Mouse (Mus musculus): ENCODE results near the gene Gm1113.

Gene Gm1113

GRCm38 (mm10) chr9:35479456-35479855, 38.6 kb downstream of the Gm1113 start:
- DNase-seq (ENCODE audit: low spot score in 2 of 2): no peak

DNA sequence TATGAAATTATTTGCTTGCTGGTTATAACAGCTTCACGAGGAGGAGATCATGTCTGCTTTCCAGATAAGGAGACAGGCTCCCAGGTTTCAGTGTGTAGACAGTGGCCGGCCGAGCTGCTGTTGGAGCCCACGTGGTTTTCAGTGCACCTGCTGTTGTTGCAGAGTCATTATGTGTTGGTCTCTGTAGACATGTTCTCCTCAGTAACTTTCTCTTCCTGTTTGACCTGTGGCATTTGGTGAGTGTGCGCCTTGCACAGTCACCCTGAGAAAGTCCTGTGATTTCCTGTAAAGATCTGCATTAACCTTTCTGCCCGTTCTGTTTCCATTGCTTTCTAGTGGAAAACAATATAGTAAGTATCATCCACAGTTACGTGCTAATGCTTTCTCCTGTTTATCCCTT, 42.7 kb downstream of the Gm1113 start:
- no peak for DNase-seq (ENCODE audit: low spot score in 2 of 2)

GRCm38 (mm10) chr9:35474104-35474724, 43.9 kb downstream of the Gm1113 start:
- DNase-seq (ENCODE audit: low spot score in 2 of 2): no peak

DNA sequence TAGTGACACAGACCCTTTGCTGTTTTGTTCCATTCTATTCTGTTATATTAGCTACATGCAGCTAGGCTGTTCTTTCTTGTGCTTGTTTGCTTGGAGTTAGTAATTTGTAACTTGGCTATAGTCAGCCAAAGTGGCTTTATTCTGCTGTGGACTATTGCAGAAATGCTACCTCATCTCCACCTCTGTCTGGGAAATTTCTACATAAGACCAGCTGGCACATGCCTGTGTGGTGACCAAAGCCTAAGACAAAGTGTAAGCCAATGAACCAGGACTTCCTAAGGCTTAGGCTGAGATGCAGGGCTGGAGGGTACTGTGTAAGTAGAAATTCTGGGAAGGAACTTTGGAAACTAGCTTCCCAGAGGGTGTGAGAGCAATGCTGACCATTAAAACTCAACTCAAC, 49.2 kb downstream of the Gm1113 start:
- no peak for DNase-seq (ENCODE audit: low spot score in 2 of 2)

DNA sequence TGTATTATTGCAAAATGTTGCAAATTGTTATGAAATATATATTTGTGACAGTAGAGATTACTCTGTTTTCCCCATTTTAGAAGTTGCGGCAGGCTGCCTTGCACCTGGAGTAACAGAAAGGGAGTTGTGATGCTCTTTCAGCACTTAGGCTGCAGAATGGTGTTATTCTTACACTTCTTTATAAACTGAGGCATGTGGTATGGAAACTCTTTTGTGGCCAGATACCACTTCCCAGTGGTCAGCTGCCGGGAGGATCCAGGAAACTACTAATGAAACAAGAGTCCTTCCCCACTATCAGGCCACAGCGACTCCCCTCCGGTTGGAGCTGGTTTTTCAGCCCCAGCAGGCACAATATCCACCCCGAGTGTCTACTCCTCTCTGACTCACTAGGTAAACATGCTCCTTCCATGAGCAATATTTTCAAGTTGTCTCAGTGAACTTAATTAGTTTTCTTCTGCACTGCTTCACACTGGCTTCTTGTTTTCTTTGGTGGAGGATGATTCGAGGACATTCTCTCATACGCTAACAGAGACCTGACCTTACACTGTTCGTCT, 50.7 kb downstream of the Gm1113 start:
- DNase-seq (ENCODE audit: low spot score in 2 of 2): peak; percentile 40 to 63

DNA sequence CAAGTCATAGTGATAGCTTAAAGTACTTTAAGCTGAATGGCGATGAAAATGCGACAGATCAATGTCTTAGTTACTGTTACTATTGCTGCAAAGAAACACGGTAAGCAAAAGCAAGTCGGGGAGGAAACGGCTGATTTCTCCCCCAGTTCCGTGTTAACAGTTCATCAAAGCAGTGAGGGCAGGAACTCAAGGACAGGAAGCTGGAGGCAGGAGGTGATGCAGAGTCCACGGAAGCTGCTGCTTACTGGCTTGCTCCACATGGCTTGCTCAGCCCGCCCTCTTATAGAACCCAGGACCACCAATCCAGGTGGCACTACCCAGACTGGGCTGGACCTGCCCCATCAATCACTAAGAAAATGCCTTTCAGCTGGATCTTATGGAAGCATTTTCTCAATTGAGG, 58.5 kb downstream of the Gm1113 start:
- DNase-seq (ENCODE audit: low spot score in 2 of 2): no peak

All from urinary bladder, adult 18-20 months (tissue).